In genomic region chr2:143062812-143063792, GRCm38 (mm10) we compare ENCODE assay signal across 8 mouse cellular contexts. TPM values are rescaled to one million over a fixed set of nuclear protein-coding genes. Genes with fewer than 3 reads are reported as not detected.
A peak's percentile ranks its signal among the peaks of the same experiment; 100 is the strongest.
DNase-seq lines count a peak whose midpoint lies in the region; ATAC-seq and TF ChIP-seq lines count a peak whose summit lies in the region.

Gene Snrpb2, plus strand, starts transcription at chr2:143063039.

- H3K4me2 ChIP-seq in heart, embryonic 15.5 days, result peak within 1 kb of the TSS; percentile 73
- H3K4me2 ChIP-seq in liver, embryonic 14.5 days (ENCODE audit: low read depth), result peak within 1 kb of the TSS; percentile 75
- H3K4me2 ChIP-seq in neural tube, embryonic 11.5 days (ENCODE audit: low read depth), result peak within 1 kb of the TSS; percentile 68
- H3K4me2 ChIP-seq in stomach, postnatal 0 days (replicated peaks; ENCODE audit: low read depth), result peak within 1 kb of the TSS; percentile 79

- peak; percentile 84 for ATAC-seq in heart, embryonic 15.5 days (replicated peaks; ENCODE audit: insufficient number of reproducible peaks, insufficient read depth, low FRiP score, low read depth)
- peak; percentile 92 for ATAC-seq in liver, embryonic 14.5 days (ENCODE audit: insufficient read depth)
- peak; percentile 86 for ATAC-seq in neural tube, embryonic 11.5 days (ENCODE audit: insufficient read depth, low FRiP score, low TSS enrichment)
- peak; percentile 98 for ATAC-seq in stomach, postnatal 0 days (ENCODE audit: low FRiP score, low TSS enrichment)

- TF ChIP-seq CTCF in liver, embryonic 14.5 days (IDR thresholded peaks at IDR 0.05; ENCODE audit: low read depth), result peak; percentile 43; the same call in 1 of the 2 replicates
- peak; percentile 54 for TF ChIP-seq CTCF in stomach, postnatal 0 days (IDR thresholded peaks at IDR 0.05; ENCODE audit: low read depth)

- no peaks in the 10 kb centered on the region for H3K9me3 ChIP-seq in heart, embryonic 15.5 days (replicated peaks)
- H3K9me3 ChIP-seq in liver, embryonic 14.5 days (ENCODE audit: control insufficient read depth, low read length), result no peaks in the 10 kb centered on the region
- H3K9me3 ChIP-seq in neural tube, embryonic 11.5 days (ENCODE audit: control insufficient read depth, low read length), result no peaks in the 10 kb centered on the region
- H3K9me3 ChIP-seq in stomach, postnatal 0 days (ENCODE audit: control insufficient read depth, low read length), result no peaks in the 10 kb centered on the region

- H3K36me3 ChIP-seq in heart, embryonic 15.5 days, result peaks cover 10% of the 10 kb centered on the region
- H3K36me3 ChIP-seq in liver, embryonic 14.5 days (replicated peaks; ENCODE audit: control insufficient read depth, insufficient read depth, low read depth), result peaks cover 7% of the 10 kb centered on the region
- H3K36me3 ChIP-seq in neural tube, embryonic 11.5 days (ENCODE audit: control insufficient read depth, insufficient read depth, low read length), result no peaks in the 10 kb centered on the region; the same call in 1 of the 2 replicates
- H3K36me3 ChIP-seq in stomach, postnatal 0 days (ENCODE audit: control insufficient read depth, insufficient read depth, low read length), result 0 out of 2 replicates have a peak, but pooled peaks cover 2% of the 10 kb centered on the region

- under 1% methylated on average over 55 of the region's 55 CpGs for WGBS in heart, embryonic 15.5 days
- WGBS in liver, embryonic 14.5 days (ENCODE audit: insufficient replicate concordance), result under 1% methylated on average over 55 of the region's 55 CpGs
- WGBS in neural tube, embryonic 11.5 days, result 1% methylated on average over 52 of the region's 55 CpGs
- WGBS in stomach, postnatal 0 days, result 2% methylated on average over 55 of the region's 55 CpGs

- no peak for TF ChIP-seq EP300 in liver, embryonic 14.5 days (IDR thresholded peaks at IDR 0.05; ENCODE audit: low read depth)
- TF ChIP-seq EP300 in stomach, postnatal 0 days (optimal IDR thresholded peaks at IDR 0.05), result no peak

- peaks cover 2% of the 10 kb centered on the region; the same call in 1 of the 2 replicates for H3K4me1 ChIP-seq in brown adipose tissue, adult 24 weeks (ENCODE audit: control insufficient read depth, insufficient read depth, insufficient read length, low read length)
- peaks cover 5% of the 10 kb centered on the region; the same call in 1 of the 2 replicates for H3K4me1 ChIP-seq in heart, embryonic 15.5 days (replicated peaks)
- peaks cover 3 to 6% of the 10 kb centered on the region in 2 experiments for H3K4me1 ChIP-seq in liver, embryonic 14.5 days (replicated peaks; ENCODE audit: control insufficient read depth in 2 of 2, insufficient read depth in 2 of 2, low read length in 1 of 2)
- H3K4me1 ChIP-seq in neural tube, embryonic 11.5 days (ENCODE audit: control insufficient read depth, insufficient read depth, low read length), result 0 out of 2 replicates have a peak, but pooled peaks cover 4% of the 10 kb centered on the region
- peaks cover 2% of the 10 kb centered on the region; the same call in 1 of the 2 replicates for H3K4me1 ChIP-seq in stomach, postnatal 0 days (replicated peaks; ENCODE audit: control insufficient read depth, insufficient read depth)

- DNase-seq in CD4-positive, CD25-positive, alpha-beta regulatory T cell, adult 2 months (ENCODE audit: low read depth, low spot score), result peak; percentile 92
- DNase-seq in fibroblast of lung, adult 2 months (ENCODE audit: low read depth), result peak; percentile 72
- DNase-seq in kidney, postnatal 25 days, result peak; percentile 94
- DNase-seq in liver, embryonic 14.5 days (ENCODE audit: low read depth in 3 of 3, low spot score in 3 of 3), result peak; percentile 73 to 78 (median 75)
- peak; percentile 93 for DNase-seq in neural tube, embryonic 11.5 days (ENCODE audit: low spot score)
- DNase-seq in stomach, postnatal 0 days (ENCODE audit: low spot score), result peak; percentile 93

- H3K27me3 ChIP-seq in heart, embryonic 15.5 days, result no peaks in the 10 kb centered on the region
- H3K27me3 ChIP-seq in liver, embryonic 14.5 days (ENCODE audit: control insufficient read depth, insufficient read depth, low read length), result no peaks in the 10 kb centered on the region
- H3K27me3 ChIP-seq in neural tube, embryonic 11.5 days (ENCODE audit: control insufficient read depth, insufficient read depth, low read length), result no peaks in the 10 kb centered on the region
- H3K27me3 ChIP-seq in stomach, postnatal 0 days (ENCODE audit: control insufficient read depth, insufficient read depth, low read length), result no peaks in the 10 kb centered on the region

- H3K4me3 ChIP-seq in brown adipose tissue, adult 24 weeks (ENCODE audit: insufficient read depth, low read depth, low read length), result peak within 1 kb of the TSS; percentile 93
- H3K4me3 ChIP-seq in heart, embryonic 15.5 days, result peak within 1 kb of the TSS; percentile 96
- H3K4me3 ChIP-seq in liver, embryonic 14.5 days (ENCODE audit: insufficient read depth in 1 of 2, low read depth in 2 of 2, low read length in 2 of 2), result peak within 1 kb of the TSS; percentile 73 to 84
- H3K4me3 ChIP-seq in neural tube, embryonic 11.5 days (ENCODE audit: low read depth, low read length), result peak within 1 kb of the TSS; percentile 84
- peak within 1 kb of the TSS; percentile 89 for H3K4me3 ChIP-seq in stomach, postnatal 0 days (ENCODE audit: low read depth, low read length)

- H3K27ac ChIP-seq in brown adipose tissue, adult 24 weeks (replicated peaks; ENCODE audit: low read depth, low read length), result no peak within 1 kb of the TSS
- 0 out of 2 replicates have a peak within 1 kb of the TSS, but pooled peaks have one; percentile 39 for H3K27ac ChIP-seq in heart, embryonic 15.5 days
- H3K27ac ChIP-seq in liver, embryonic 14.5 days, result no peak within 1 kb of the TSS
- H3K27ac ChIP-seq in neural tube, embryonic 11.5 days (ENCODE audit: low read depth, low read length), result no peak within 1 kb of the TSS
- peak within 1 kb of the TSS; percentile 61 for H3K27ac ChIP-seq in stomach, postnatal 0 days (replicated peaks)

- H3K9ac ChIP-seq in heart, embryonic 15.5 days, result peak within 1 kb of the TSS; percentile 87
- H3K9ac ChIP-seq in liver, embryonic 14.5 days (replicated peaks), result peak within 1 kb of the TSS; percentile 88
- peak within 1 kb of the TSS; percentile 84 for H3K9ac ChIP-seq in neural tube, embryonic 11.5 days (ENCODE audit: low read length)
- peak within 1 kb of the TSS; percentile 89 for H3K9ac ChIP-seq in stomach, postnatal 0 days (ENCODE audit: low read length)

RNA-seq across cellular contexts. Expression of gene Snrpb2, which starts in this region (rescaled TPM):
- polyA plus RNA-seq in brown adipose tissue, adult 24 weeks (2012; ENCODE audit: insufficient read depth, insufficient read length, missing spikeins), result 42.4 and 44.8 TPM in 2 replicates
- polyA plus RNA-seq in heart, embryonic 15.5 days (2015; fragmentation: Nextera tagmentation; extraction: Ambion mirVana), result 34.0 and 41.2 TPM in 2 replicates
- polyA plus RNA-seq in liver, embryonic 14.5 days (2012; rRNA removed), result 8.2 and 17.1 TPM in 2 replicates
- polyA plus RNA-seq in liver, embryonic 14.5 days (2014; fragmentation: Nextera tagmentation; extraction: Ambion mirVana), result 38.4 and 40.2 TPM in 2 replicates
- 128 and 132 TPM in 2 replicates for polyA plus RNA-seq in neural tube, embryonic 11.5 days (2014; fragmentation: Nextera tagmentation; extraction: Ambion mirVana)
- polyA plus RNA-seq in stomach, postnatal 0 days (2015; fragmentation: Nextera tagmentation; extraction: Ambion mirVana), result 45.0 and 47.8 TPM in 2 replicates

Comparison
In these comparisons a context has a peak if more than half of its experiments do, and no peak if none do; other contexts are left out.
1. H3K27ac ChIP-seq: peak in heart, embryonic 15.5 days (single experiment) and stomach, postnatal 0 days (single experiment); none in brown adipose tissue, adult 24 weeks (single experiment), liver, embryonic 14.5 days (single experiment) and neural tube, embryonic 11.5 days (single experiment).
2. Peak in every context shown above with its lines, with median percentiles within 50 percentile points of each other: DNase-seq, H3K4me3 ChIP-seq, ATAC-seq, H3K4me2 ChIP-seq and H3K9ac ChIP-seq.